Mouse (Mus musculus) hindbrain, embryonic 14.5 days (tissue): Measurements from ENCODE around the gene Wdr25. TPM values are rescaled to one million over a fixed set of nuclear protein-coding genes. Genes with fewer than 3 reads are reported as not detected.
A peak's percentile ranks its signal among the peaks of the same experiment; 100 is the strongest.

Experiments
- ATAC-seq: fragments of 200-750 bp; cut with Nextera tagmentation; 2 replicates; pipeline ENCODE4 v1.8.0; 2017; ENCODE audit warnings: moderate number of reproducible peaks, mild to moderate bottlenecking, moderate TSS enrichment, moderate library complexity; ENCODE audit not compliant: low FRiP score
- DNase-seq: peaks from one replicate; pipeline ENCODE4 v3.0.0-alpha.2; 2015; ENCODE audit warnings: low spot score
- H3K27ac ChIP-seq: fragments of 300-500 bp; sonication (generic); 2 replicates; pipeline ENCODE4 v1.5.1; 2014; ENCODE audit warnings: mild to moderate bottlenecking, moderate library complexity
- H3K27me3 ChIP-seq: fragments of 300-500 bp; sonication (generic); 2 replicates; pipeline ENCODE4 v1.6.1; 2014; ENCODE audit warnings: mild to moderate bottlenecking, low read length, mixed read lengths; ENCODE audit not compliant: control insufficient read depth, insufficient read depth
- H3K36me3 ChIP-seq: fragments of 300-500 bp; sonication (generic); replicated peaks from 2 replicates; pipeline ENCODE4 v1.6.1; 2014; ENCODE audit not compliant: control insufficient read depth, insufficient read depth
- H3K4me1 ChIP-seq: fragments of 300-500 bp; sonication (generic); replicated peaks from 2 replicates; pipeline ENCODE4 v1.6.1; 2014; ENCODE audit warnings: antibody characterized with exemption, low read length, mixed read lengths; ENCODE audit not compliant: control insufficient read depth, insufficient read depth
- H3K4me2 ChIP-seq: fragments of 300-500 bp; sonication (generic); replicated peaks from 2 replicates; pipeline ENCODE4 v1.6.1; 2014; ENCODE audit warnings: mild to moderate bottlenecking, moderate library complexity
- H3K4me3 ChIP-seq: fragments of 300-500 bp; sonication (generic); replicated peaks from 2 replicates; pipeline ENCODE4 v1.5.1; 2014; ENCODE audit warnings: mild to moderate bottlenecking, low read length
- H3K9ac ChIP-seq: fragments of 300-500 bp; sonication (generic); 2 replicates; pipeline ENCODE4 v1.6.1; 2014
- H3K9me3 ChIP-seq: fragments of 300-500 bp; sonication (generic); 2 replicates; pipeline ENCODE4 v1.6.1; 2016; ENCODE audit warnings: low read length; ENCODE audit not compliant: control insufficient read depth
- WGBS: fragments of 180-500 bp; shearing (Covaris S2); extraction: QIAGEN DNeasy Blood & Tissue Kit; methylation state at CpG from one replicate; pipeline ENCODE4 v1.1.7; 2014; 5-methylcytosine and 5-hydroxymethylcytosine counted together
- polyA plus RNA-seq: library from polyadenylated mRNA; unstranded; fragments of >200 nt; fragmentation: Nextera tagmentation; extraction: Ambion mirVana; gene quantifications from 2 replicates; pipeline ENCODE4 v1.2.1, GENCODE M21; 2014

Wdr25 gene
- polyA plus RNA-seq, 1 experiment from 2014 or later: 4.0 TPM

DNA sequence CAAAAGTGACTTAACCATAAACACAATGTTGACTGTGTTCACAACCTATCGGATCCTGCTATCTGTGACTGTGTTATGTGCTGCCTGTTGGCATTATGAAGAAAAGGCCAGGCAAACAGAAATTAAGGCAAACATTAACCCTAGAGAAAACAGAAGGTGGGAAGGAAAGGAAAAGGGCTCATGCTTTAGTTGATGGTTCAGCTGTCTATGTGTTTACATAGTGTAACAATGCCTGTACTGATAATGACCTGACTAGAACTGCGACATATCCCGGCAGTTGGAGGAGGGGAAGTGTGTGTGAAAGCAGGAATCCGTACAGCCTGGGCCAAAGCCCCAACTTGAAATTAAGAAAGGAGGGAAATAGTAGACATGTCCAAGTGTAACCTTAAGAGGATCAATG is 6.4 kb upstream of the Wdr25 start:
- ATAC-seq (no peak), DNase-seq (no peak)
- no peak overlapping the region for H3K4me3 ChIP-seq
- no peaks in the 10 kb centered on the region for H3K27me3 ChIP-seq
- H3K4me1 ChIP-seq: no peaks in the 10 kb centered on the region
- WGBS: 96% methylated on average over 4 of the region's 4 CpGs
- H3K36me3 ChIP-seq: peaks cover 80% of the 10 kb centered on the region
- no peak overlapping the region for H3K9ac ChIP-seq
- no peak overlapping the region for H3K27ac ChIP-seq
- H3K4me2 ChIP-seq: no peak overlapping the region
- H3K9me3 ChIP-seq: no peaks in the 10 kb centered on the region

DNA sequence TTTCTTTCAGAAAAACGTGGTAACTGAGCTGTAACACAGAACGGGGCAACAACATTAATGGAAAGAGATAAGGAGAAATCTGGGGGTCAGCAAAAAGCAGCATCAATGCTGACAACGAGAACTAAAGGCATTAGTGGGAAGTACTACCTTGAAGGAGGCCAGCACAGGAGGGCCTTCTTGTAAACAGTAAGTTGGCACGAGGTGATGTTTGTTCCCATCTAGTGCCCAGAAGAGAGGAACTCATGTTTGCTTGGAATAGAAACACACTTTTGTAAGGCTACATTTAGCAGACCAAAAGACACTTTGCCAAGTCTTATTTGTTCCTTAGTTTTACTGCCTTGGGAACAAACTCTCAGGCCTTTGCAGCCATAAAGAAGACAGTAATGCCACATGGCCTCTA is 4.8 kb upstream of the Wdr25 start:
- H3K4me2 ChIP-seq: no peak overlapping the region
- no peak overlapping the region for H3K27ac ChIP-seq
- no peak overlapping the region for H3K4me3 ChIP-seq
- no peaks in the 10 kb centered on the region for H3K9me3 ChIP-seq
- H3K36me3 ChIP-seq: peaks cover 65% of the 10 kb centered on the region
- ATAC-seq (no peak), DNase-seq (no peak)
- H3K27me3 ChIP-seq: no peaks in the 10 kb centered on the region
- 93% methylated on average over 4 of the region's 4 CpGs for WGBS
- H3K4me1 ChIP-seq: peaks cover 11% of the 10 kb centered on the region
- H3K9ac ChIP-seq: no peak overlapping the region

DNA sequence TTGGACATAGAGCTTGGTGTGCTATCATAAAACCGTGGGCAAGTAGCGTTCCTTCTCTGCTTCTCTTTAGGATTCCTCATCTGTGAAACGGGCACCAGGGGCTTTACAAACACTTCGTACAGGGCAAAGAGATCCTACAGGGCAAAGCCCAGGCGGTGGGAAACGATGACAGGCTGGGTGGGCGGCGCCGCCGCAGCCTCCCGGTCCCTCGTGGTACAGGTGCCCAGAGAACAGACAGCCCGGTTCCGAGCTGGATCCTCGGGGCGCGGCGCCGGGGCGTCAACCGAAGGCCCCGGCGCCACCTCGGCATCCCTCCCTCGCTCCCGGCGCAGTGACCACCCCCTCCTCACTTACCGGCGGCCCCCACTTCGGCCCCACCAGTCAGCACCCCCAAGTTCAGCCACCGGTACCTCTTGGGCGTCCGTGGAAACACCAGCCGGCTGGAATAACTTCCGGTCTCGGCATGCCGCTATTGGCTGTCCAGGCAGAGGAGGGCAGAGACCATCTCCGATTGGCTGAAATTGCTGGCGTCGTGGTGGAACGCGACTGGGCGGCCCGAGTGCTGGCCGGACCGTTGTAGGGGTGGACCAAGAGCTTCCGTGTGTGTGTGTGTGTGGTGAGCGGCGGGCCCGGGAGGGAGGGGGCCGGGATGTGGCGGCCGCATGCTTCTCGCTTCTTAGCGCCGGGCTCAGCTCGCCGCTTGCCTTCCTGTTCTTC is 442 bp downstream of the Wdr25 start, which contains the start of gene Wars:
Wars (minus strand) TSS at position 460 of the 717 bp plus-strand sequence.
- peak within 1 kb of the TSS; percentile 86 for H3K4me3 ChIP-seq
- DNase-seq: peak; percentile 94
- peaks cover 23% of the 10 kb centered on the region; the same call in 1 of the 2 replicates for H3K36me3 ChIP-seq
- H3K9ac ChIP-seq: peak within 1 kb of the TSS; percentile 67
- H3K27me3 ChIP-seq: no peaks in the 10 kb centered on the region
- peaks cover 17% of the 10 kb centered on the region for H3K4me1 ChIP-seq
- WGBS: under 1% methylated on average over 54 of the region's 58 CpGs
- H3K4me2 ChIP-seq: peak within 1 kb of the TSS; percentile 93
- no peaks in the 10 kb centered on the region for H3K9me3 ChIP-seq
- H3K27ac ChIP-seq: no peak within 1 kb of the TSS
- ATAC-seq: peak; percentile 100

DNA sequence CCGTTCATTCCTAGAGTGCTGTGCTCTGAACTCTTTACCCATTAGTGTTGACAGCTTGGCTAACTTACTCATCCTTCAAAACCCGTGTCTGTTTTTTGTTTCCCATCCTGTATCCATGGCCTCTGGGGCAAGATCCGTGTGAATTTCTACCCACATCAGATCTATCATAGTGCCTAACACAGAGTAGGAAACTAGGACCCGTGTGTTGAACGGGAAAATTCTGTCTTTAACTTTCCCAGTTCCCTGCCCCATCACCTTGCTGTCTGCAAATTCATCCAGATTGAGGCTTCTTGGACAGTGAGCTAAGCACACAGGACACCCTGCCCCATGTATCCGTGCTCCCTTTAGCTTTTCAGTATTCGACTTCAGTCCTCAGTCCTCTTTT is 993 bp downstream of the Wdr25 start:
- DNase-seq: no peak
- Histone ChIP-seq H3K4me3 (peak overlapping the region; percentile 86), H3K36me3 (peaks cover 18% of the 10 kb centered on the region; the same call in 1 of the 2 replicates), H3K4me2 (peak overlapping the region; percentile 67), H3K4me1 (peaks cover 17% of the 10 kb centered on the region), H3K9me3 (no peaks in the 10 kb centered on the region), H3K9ac (peak overlapping the region; percentile 67), H3K27ac (no peak overlapping the region), H3K27me3 (no peaks in the 10 kb centered on the region)
- ATAC-seq: peak; percentile 21
- 3% methylated on average over 7 of the region's 7 CpGs for WGBS

DNA sequence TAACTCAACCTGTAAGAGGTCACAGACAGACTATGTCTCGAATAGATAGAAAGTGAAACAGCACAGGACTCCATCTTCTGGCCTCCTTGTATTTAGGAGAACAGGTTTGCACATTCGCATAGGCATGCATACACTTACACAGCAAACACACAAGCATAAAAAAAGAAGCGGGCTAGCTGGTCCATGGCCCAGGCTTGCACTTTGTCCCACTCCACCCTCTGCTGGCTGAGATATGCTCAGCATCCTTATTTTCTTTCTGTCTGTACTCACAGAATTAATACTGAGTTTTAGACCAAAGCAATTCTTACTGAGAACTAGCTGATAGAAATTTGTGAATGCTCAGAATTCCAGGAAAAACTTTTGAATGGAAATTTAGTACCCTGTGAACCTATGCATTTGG is 2.6 kb downstream of the Wdr25 start:
- peaks cover 8% of the 10 kb centered on the region; the same call in 1 of the 2 replicates for H3K36me3 ChIP-seq
- no peak overlapping the region for H3K4me3 ChIP-seq
- H3K27me3 ChIP-seq: no peaks in the 10 kb centered on the region
- H3K27ac ChIP-seq: no peak overlapping the region
- 69% methylated on average over 3 of the region's 3 CpGs for WGBS
- ATAC-seq (no peak), DNase-seq (no peak)
- H3K9ac ChIP-seq: no peak overlapping the region
- no peaks in the 10 kb centered on the region for H3K9me3 ChIP-seq
- H3K4me2 ChIP-seq: no peak overlapping the region
- H3K4me1 ChIP-seq: peaks cover 17% of the 10 kb centered on the region

DNA sequence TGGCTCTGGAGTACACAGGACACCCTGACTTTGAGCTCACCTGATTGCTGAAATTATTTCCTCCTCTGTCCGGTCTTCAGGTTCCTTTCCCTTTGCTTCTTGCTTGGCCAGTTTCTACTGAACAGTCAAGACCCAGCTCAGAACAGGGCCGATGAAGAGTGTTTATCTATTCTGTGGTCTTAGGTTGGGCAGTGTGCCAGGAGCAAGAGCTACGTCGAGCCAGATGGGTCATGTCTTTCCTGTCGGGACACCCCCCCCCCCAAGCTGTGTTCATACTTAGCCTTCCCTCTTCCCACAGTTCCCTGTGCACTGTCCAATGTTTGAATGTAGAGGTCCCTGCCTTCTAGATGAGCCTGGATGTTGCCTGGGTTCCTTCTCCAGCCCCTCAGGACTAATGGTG is 7.9 kb downstream of the Wdr25 start:
- no peaks in the 10 kb centered on the region for H3K27me3 ChIP-seq
- H3K9me3 ChIP-seq: no peaks in the 10 kb centered on the region
- H3K4me2 ChIP-seq: no peak overlapping the region
- DNase-seq (no peak), ATAC-seq (no peak)
- peaks cover 23% of the 10 kb centered on the region for H3K4me1 ChIP-seq
- 88% methylated on average over 5 of the region's 5 CpGs for WGBS
- H3K36me3 ChIP-seq: peaks cover 8% of the 10 kb centered on the region; the same call in 1 of the 2 replicates
- no peak overlapping the region for H3K4me3 ChIP-seq
- H3K27ac ChIP-seq: no peak overlapping the region
- no peak overlapping the region for H3K9ac ChIP-seq

DNA sequence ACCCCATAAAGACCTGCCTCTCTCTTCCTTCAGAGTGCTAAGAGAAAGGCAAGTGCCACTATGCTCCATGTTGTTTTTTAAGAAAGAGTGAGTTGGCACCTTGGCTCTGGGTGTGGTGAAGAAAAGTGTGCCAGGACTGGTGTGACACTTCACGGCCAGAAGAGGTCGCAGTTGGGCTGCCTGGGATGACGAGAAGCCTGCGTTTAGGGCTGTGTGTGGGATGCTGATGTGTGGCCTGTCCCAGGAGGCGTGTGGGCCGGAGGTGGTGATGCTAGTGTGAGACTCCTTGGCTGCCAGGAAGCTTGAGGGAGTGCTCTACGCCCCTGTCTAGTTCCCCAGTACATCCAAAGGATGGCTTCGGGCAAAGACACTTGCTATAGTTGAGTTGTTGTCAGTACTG is 9.5 kb downstream of the Wdr25 start:
- peaks cover 31% of the 10 kb centered on the region for H3K4me1 ChIP-seq
- H3K27ac ChIP-seq: no peak overlapping the region
- peak; percentile 68 for DNase-seq
- peaks cover 8% of the 10 kb centered on the region; the same call in 1 of the 2 replicates for H3K36me3 ChIP-seq
- H3K27me3 ChIP-seq: no peaks in the 10 kb centered on the region
- WGBS: 18% methylated on average over 8 of the region's 8 CpGs
- peak; percentile 44 for ATAC-seq
- H3K4me2 ChIP-seq: no peak overlapping the region
- no peaks in the 10 kb centered on the region for H3K9me3 ChIP-seq
- no peak overlapping the region for H3K9ac ChIP-seq
- H3K4me3 ChIP-seq: no peak overlapping the region

DNA sequence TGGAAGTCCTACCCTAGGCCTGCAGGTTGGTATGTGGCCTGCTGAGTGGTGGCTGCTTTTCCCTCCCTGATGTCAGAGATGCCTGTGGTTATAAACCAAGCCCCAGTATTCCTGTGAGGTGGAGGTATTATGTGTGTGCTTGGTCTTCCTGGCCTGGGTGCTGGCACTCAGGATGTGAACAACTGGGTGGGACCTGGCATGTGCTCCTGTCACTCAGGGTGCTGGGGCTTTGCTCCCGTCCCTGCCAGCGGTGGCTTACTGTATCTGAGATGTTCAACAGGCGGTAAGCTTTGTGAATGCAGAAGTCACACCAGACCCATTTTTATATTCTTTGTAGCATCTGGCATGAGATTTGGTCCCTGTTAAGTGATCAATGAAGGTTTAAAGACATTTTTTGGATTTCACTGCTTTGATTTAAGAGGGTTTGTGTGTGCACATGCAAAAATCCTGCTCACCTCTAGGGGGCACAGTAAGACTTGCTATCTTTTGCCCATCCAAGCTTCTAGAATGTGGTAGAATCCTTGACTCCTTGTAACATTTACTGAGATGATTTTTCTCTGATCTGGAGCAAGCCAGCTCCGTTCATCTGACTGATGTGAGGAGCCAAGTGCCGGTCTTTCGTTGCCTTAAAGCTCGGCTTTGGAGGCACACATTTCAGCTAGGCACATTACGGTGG is 10.3 kb downstream of the Wdr25 start:
- Histone ChIP-seq H3K9me3 (no peaks in the 10 kb centered on the region), H3K4me2 (0 out of 2 replicates have a peak overlapping the region, but pooled peaks have one; percentile 12), H3K4me1 (peaks cover 39% of the 10 kb centered on the region), H3K9ac (peak overlapping the region; percentile 28; the same call in 1 of the 2 replicates), H3K27ac (no peak overlapping the region; the same call in 1 of the 2 replicates), H3K27me3 (no peaks in the 10 kb centered on the region), H3K4me3 (no peak overlapping the region), H3K36me3 (0 out of 2 replicates have a peak, but pooled peaks cover 2% of the 10 kb centered on the region)
- peak; percentile 56; the same call in 1 of the 2 replicates for ATAC-seq
- peak; percentile 88 for DNase-seq
- whole genome bisulfite sequencing: 64% methylated on average over 8 of the region's 8 CpGs

DNA sequence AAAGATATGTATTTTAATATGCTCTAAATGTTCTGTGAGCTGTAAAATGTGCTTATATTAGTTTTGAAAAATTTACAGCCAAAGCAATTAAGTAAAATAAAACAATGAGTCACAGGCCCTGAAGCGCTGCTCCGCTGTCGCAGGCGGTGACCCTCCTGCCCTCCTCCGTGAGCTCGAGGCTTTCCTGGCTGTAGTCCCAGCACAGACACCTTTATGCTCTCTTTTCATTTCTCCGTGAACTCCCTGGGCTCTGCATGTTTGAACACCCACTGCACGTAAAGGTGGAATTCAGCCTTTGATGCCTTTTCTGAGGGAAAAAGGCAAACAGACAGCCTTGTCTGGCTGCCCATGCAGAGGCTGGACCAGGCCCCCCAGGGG is 10.8 kb downstream of the Wdr25 start:
- Histone ChIP-seq H3K4me1 (peaks cover 44% of the 10 kb centered on the region), H3K27ac (no peak overlapping the region; the same call in 1 of the 2 replicates)

More for the DNA sequence above, 10.8 kb downstream of the Wdr25 start:
- Histone ChIP-seq H3K4me3 (no peak overlapping the region), H3K4me2 (0 out of 2 replicates have a peak overlapping the region, but pooled peaks have one; percentile 12), H3K36me3 (no peaks in the 10 kb centered on the region), H3K9me3 (no peaks in the 10 kb centered on the region), H3K27me3 (no peaks in the 10 kb centered on the region), H3K9ac (peak overlapping the region; percentile 28; the same call in 1 of the 2 replicates)
- DNase-seq (no peak), ATAC-seq (no peak)
- 32% methylated on average over 8 of the region's 8 CpGs for WGBS
